Mouse (Mus musculus): ENCODE measurements around the gene Rhox9.
"Not testable (repeated sequence)": the region's sequence is repeated elsewhere in the genome, so short reads cannot be mapped to it uniquely, and the experiment has no call there.

Rhox9 gene

DNA sequence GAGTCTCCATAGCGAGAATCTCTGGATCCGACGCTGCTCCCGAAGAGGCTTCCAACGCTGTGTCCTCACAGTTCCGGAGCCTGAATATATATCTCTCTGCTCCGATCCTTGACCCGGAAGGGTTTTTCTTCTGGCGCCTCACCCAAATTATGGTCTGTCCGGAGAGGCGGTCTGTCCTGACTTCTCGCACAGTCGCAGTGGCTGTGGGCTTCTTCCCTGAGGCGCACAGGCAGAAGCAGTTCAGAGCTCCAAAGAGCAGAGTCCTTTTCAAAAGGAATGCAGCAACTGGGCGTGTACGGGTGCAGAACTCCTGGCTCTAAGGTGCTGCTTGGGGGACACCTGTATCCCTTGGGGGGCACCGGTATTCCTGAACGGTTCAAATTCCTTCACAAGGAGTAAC, at the start of gene Rhox9:
Gene Rhox9, minus strand, starts transcription at position 101 of the 400 bp plus-strand sequence.
- not testable (repeated sequence) for DNase-seq (ENCODE audit: low read depth, low spot score)

DNA sequence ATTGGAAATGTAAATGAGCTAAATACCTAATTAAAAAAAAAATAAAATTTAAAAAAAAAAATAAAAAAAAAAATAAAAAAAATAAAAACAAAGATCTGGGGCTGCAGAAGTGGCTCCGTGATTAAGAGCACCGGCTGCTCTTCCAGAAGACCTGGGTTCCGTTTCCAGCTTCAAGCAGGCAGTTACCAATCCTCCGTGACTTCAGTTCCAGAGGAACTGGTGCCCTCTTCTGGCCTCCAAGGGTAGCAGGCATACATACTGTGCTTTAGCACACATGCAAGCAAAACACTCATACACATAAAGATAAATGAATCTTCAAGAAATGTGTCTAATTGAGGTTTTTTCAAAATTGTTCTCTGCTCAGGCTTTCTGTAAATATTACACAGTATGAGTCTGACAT, 14.7 kb upstream of the Rhox9 start:
- no peak for DNase-seq (ENCODE audit: low read depth, low spot score)

DNA sequence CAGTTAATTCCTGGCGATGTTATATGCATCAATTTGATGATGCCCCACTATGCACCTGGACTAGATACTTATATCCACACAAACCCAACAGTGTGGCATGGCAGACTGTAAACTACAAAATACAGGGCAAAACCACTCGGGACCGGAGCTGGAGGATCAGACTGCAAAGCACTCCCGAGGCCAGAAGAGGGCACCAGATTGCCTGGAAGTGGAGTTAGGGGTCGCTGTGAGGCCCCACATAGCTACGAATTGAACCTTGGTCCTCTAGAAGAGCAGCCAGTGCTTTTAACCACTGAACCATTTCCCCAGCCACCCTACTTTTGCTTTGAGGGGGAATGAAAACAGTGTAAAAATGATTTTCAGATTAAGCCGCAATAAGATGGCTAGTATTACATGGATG, 7.0 kb upstream of the Rhox9 start:
- DNase-seq (ENCODE audit: low read depth, low spot score): no peak

DNA sequence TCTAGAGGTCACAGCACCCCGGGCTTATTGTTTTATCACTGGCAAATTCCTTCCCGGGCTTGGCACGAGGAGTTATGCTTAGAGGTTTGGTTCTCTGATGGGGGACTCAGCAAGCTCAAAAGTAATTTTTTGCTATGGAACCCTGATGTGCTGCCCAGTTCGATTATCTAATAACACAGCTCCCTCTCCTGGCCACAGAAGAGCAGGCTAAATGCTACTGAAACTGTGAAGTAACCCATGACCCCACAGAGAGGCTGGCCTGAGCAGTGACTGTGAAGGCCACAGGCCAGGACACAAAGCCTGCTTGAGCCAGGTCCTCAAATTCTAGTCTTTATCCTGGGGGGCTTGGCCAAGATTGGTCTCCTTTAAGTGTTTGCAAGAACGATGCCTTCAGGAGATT, 2.2 kb upstream of the Rhox9 start:
- DNase-seq (ENCODE audit: low read depth, low spot score): no peak

DNA sequence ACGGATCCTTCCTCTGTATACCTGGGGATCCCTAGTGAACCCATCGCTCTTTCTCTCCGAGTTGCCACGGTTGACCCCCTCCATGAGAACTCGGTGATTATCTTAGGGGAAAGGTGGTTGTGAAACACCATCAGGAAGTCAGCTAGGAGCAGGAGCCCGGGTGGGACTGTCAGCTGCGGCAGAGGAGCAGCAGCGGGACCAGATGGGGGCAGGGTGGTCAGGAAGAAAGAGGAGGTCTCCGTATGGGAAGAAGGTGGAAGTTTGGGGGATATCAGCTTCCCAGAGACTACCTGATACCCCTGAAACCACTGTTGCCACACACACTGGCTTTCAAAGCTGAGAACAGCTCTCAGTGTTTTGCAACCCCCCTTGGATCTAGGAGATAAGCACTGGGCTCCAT, 4.4 kb downstream of the Rhox9 start, which contains the start of gene Rhox7b:
Gene Rhox7b, minus strand, starts transcription at position 101 of the 400 bp plus-strand sequence.
- DNase-seq (ENCODE audit: low read depth, low spot score): not testable (repeated sequence)

DNA sequence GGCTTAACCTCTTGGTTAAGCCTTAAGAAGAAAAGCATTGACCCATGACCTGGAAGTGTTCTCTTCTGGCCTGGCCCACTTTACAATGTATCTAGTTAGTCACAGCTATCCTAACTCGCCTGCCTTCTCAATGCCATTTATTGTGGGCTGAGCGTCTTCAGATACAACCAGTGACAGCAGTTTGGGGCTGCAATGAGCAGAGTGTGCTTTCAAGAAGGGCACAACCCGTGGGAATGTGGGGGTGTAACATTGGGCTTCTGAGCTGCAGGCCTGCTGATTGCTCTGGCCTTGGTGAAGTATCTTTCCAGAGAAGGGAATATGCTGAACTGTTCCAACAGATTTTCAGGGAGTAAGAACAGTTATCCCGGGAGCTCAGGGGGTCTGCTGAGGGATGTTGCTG, 22.7 kb downstream of the Rhox9 start, which contains the start of gene Rhox8:
Gene Rhox8, minus strand, starts transcription at position 101 of the 400 bp plus-strand sequence.
- no peak for DNase-seq (ENCODE audit: low read depth, low spot score)

DNA sequence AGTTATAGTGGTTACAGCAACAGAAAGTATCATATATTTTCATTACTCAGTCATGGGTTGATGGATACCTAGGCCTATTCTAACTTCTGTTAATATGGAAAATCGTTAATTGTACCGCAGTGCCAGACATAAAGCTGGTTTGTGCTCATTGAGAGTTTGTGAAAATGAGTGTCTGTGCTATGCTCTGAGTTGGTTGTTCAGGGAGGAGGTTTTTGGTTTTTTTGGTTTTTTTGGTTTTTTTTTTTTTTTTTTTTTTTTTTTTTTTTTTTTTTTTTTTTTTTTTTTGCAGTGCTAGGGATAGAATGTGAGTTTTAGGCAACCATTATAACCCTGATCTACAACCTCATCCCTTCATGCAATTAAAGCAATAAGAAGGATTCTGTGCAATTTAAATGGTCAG, 29.9 kb downstream of the Rhox9 start:
- DNase-seq (ENCODE audit: low read depth, low spot score): no peak
